Mouse (Mus musculus) lung, postnatal 0 days (tissue): ENCODE measurements at regions not wholly inside any gene's neighbourhood (a gene's known extent, or its start where the extent isn't known, plus 50 kb on each side); places are given as distances from the start of the nearest gene placed in this dataset.

Experiments used
- ATAC-seq: fragments of 200-750 bp; cut with Nextera tagmentation; 2 replicates; pipeline ENCODE4 v1.8.0; 2017; ENCODE audit warnings: moderate library complexity
- DNase-seq: peaks from one replicate; pipeline ENCODE4 v3.0.0-alpha.2; 2016; ENCODE audit warnings: low spot score
- H3K27ac ChIP-seq: fragments of 300-500 bp; sonication (generic); 2 replicates; pipeline ENCODE4 v1.5.1; 2014; ENCODE audit warnings: antibody characterized with exemption, mild to moderate bottlenecking, low read length, mixed read lengths
- H3K27me3 ChIP-seq: fragments of 300-500 bp; sonication (generic); replicated peaks from 2 replicates; pipeline ENCODE4 v1.6.1; 2014; ENCODE audit warnings: low read length, mixed read lengths; ENCODE audit not compliant: insufficient read depth
- H3K36me3 ChIP-seq: fragments of 300-500 bp; sonication (generic); 2 replicates; pipeline ENCODE4 v1.6.1; 2014; ENCODE audit warnings: low read length, mixed read lengths; ENCODE audit not compliant: insufficient read depth
- H3K4me1 ChIP-seq: fragments of 300-500 bp; sonication (generic); 2 replicates; pipeline ENCODE4 v1.6.1; 2014; ENCODE audit warnings: antibody characterized with exemption, low read depth, low read length, mixed read lengths; ENCODE audit not compliant: insufficient read depth
- H3K4me2 ChIP-seq: fragments of 300-500 bp; sonication (generic); replicated peaks from 2 replicates; pipeline ENCODE4 v1.6.1; 2014; ENCODE audit warnings: low read depth, mild to moderate bottlenecking, low read length, moderate library complexity, mixed read lengths
- H3K4me3 ChIP-seq: fragments of 300-500 bp; sonication (generic); 2 replicates; pipeline ENCODE4 v1.5.1; 2014; ENCODE audit warnings: low read depth, low read length
- H3K9ac ChIP-seq: fragments of 300-500 bp; sonication (generic); replicated peaks from 2 replicates; pipeline ENCODE4 v1.6.1; 2014; ENCODE audit warnings: low read depth, mild to moderate bottlenecking
- H3K9me3 ChIP-seq: fragments of 300-500 bp; sonication (generic); 2 replicates; pipeline ENCODE4 v1.6.1; 2016; ENCODE audit warnings: low read length, mixed read lengths
- CTCF ChIP-seq: IDR thresholded peaks from 2 replicates; pipeline ENCODE4 v1.5.1; 2016; ENCODE audit warnings: antibody characterized with exemption, mild to moderate bottlenecking
- EP300 ChIP-seq: IDR thresholded peaks from 2 replicates; pipeline ENCODE4 v1.6.1; 2016; ENCODE audit warnings: antibody characterized with exemption, mild to moderate bottlenecking, control low read depth
- WGBS: fragments of 180-500 bp; shearing (Covaris S2); extraction: QIAGEN DNeasy Blood & Tissue Kit; methylation state at CpG from one replicate; pipeline ENCODE4 v1.1.7; 2014; 5-methylcytosine and 5-hydroxymethylcytosine counted together

DNA sequence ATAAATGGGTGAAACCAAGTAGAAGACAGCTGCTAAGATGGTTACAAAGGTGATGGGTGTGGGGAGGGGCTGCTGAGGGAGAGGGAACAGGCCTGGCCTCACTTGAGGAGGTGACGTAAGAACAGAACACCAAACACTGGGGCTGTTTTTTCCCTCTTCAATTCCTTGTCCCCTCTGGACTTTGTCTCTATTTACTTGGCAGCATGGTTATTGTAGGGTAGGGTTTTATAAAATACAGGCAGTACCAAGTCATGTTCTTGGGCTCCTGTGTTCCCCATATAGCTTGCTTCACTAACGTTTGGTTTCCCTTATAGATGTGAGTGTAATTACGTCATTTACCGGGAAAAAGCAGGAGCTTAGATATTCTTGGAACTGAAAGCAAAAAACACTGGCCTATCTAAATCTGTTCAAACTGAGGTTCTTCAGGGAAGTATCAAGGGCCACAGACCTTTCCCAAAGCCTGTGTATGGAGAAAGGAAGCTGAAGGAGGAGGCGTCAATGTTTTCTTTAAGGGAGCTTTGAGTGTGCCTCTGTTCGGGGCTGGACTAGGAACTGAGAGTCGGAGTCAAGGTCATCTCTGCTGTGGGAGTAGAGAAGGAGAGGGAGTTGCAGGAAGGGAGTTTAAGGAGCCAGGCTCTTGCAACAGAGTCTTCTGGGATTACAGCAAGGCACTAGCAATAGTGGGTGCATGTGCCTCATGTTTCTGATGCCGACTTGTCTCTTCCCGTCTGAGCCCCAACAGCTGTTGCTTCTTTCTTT, 85.1 kb upstream of the Atp1b1 start:
- peak; percentile 78 for ATAC-seq
- no peak overlapping the region for H3K9ac ChIP-seq
- TF ChIP-seq EP300 (0 out of 2 replicates have a peak, but pooled peaks have one; percentile 13), CTCF (no peak)

DNA sequence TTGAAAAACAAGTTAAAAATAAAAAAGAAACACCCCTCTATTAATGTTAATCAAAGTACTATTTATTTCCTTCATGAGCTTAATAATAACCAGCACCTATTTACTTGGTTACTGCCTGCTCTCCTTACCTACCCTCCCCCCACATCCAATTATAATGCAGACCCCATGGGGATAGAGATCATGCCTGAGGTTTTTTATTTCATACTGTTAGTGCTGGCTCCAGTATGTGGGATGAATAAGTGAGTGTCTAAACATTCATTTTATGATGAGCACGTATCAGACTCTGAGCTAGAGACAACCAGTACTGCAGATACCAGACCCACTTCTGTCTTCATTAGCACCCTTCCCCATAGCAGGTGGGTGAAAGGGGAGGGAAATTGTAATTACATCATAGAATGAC, 83.6 kb upstream of the Atp1b1 start:
- Histone ChIP-seq H3K4me1 (0 out of 2 replicates have a peak, but pooled peaks cover 4% of the 10 kb centered on the region), H3K9me3 (no peaks in the 10 kb centered on the region), H3K9ac (no peak overlapping the region), H3K27ac (no peak overlapping the region), H3K4me2 (no peak overlapping the region), H3K36me3 (no peaks in the 10 kb centered on the region), H3K4me3 (no peak overlapping the region), H3K27me3 (no peaks in the 10 kb centered on the region)
- WGBS: 79% methylated on average over 1 of the region's 1 CpGs
- no peak for ATAC-seq
- DNase-seq: no peak
- no peak for TF ChIP-seq CTCF
- TF ChIP-seq EP300: no peak

More for the DNA sequence above, 85.1 kb upstream of the Atp1b1 start:
- 31% methylated on average over 9 of the region's 9 CpGs for WGBS
- H3K4me3 ChIP-seq: no peak overlapping the region
- peak; percentile 81 for DNase-seq
- H3K4me2 ChIP-seq: no peak overlapping the region
- no peaks in the 10 kb centered on the region for H3K27me3 ChIP-seq
- H3K36me3 ChIP-seq: no peaks in the 10 kb centered on the region
- peak overlapping the region; percentile 44; the same call in 1 of the 2 replicates for H3K27ac ChIP-seq
- H3K4me1 ChIP-seq: 0 out of 2 replicates have a peak, but pooled peaks cover 4% of the 10 kb centered on the region
- no peaks in the 10 kb centered on the region for H3K9me3 ChIP-seq

DNA sequence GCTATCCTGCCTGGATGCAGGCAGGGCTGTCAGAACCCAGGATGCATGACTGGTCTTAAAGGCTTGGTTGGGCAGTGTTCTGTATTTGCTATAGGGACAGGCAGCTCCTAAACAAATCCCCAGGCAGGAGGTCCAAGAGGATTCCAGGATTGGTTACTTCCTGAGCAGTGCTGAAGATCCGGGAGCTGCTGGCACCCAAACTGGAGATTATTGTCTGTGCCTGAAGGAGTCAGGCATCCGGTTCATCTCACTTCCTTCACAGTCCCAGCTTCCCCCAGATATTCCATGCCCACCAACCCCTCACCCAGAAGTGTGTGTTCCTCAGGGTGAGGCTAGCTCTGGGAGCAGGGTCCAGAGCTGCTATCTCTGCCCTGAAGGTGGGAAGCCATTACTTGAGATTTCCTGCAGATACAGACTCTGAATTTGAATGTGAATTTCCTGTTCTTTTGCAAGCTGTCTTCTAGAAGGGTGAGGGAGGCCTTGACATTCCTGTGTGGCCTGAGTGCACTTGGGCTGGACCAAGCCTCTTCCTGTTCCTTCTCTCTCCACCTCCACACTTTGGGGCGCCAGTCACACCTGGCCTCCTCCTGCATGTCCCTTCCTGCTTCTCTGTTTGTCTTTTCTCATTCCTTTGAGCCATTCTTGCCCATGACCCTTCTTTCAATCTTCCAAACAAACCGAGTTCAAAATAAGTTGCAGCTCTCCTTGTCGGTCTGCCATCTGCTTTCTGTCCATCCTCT, 80.3 kb upstream of the Atp1b1 start:
- H3K27me3 ChIP-seq: no peaks in the 10 kb centered on the region
- 0 out of 2 replicates have a peak, but pooled peaks cover 4% of the 10 kb centered on the region for H3K4me1 ChIP-seq
- H3K27ac ChIP-seq: 0 out of 2 replicates have a peak overlapping the region, but pooled peaks have one; percentile 1
- ATAC-seq (peak; percentile 73), DNase-seq (peak; percentile 72)
- no peak overlapping the region for H3K9ac ChIP-seq
- H3K4me2 ChIP-seq: no peak overlapping the region
- no peak overlapping the region for H3K4me3 ChIP-seq
- no peaks in the 10 kb centered on the region for H3K9me3 ChIP-seq
- no peaks in the 10 kb centered on the region for H3K36me3 ChIP-seq
- 62% methylated on average over 5 of the region's 5 CpGs for WGBS
- TF ChIP-seq CTCF (no peak), EP300 (no peak)

DNA sequence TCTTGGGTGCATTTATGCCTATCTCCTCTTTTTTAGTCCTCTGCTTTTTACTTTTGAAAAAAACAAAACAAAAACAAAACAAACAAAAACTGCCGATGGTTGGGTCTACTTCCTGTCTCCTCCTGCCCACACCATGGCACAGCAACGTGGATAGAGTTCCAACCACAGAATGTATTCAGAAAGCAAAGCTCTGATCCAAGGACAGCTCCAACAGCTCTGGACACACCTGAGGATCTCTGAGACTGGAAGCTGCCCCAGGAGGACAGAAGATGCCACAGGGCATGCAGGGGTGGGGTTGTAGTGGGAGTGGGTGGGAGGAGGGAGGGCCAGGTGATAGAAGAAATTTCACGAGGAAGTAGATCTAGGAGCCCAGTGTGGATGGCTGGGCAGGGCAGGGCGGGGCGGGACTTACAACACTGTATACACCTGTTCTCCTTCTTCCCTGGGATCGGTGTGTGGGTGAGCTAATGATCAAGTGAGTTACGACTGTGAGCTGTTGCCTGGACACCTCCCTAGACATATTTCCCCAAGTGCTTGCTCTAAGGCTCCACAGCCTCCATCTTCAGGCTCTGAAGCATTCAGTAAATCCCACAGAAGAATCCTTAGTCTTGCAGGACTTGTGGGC, 79.3 kb upstream of the Atp1b1 start:
- H3K9me3 ChIP-seq: no peaks in the 10 kb centered on the region
- H3K4me3 ChIP-seq: no peak overlapping the region
- 56% methylated on average over 7 of the region's 7 CpGs for WGBS
- ATAC-seq: peak; percentile 57
- no peak overlapping the region for H3K4me2 ChIP-seq
- H3K27ac ChIP-seq: no peak overlapping the region
- no peaks in the 10 kb centered on the region for H3K36me3 ChIP-seq
- no peak for TF ChIP-seq EP300
- no peak for TF ChIP-seq CTCF
- H3K9ac ChIP-seq: no peak overlapping the region
- H3K4me1 ChIP-seq: 0 out of 2 replicates have a peak, but pooled peaks cover 4% of the 10 kb centered on the region
- H3K27me3 ChIP-seq: no peaks in the 10 kb centered on the region
- DNase-seq: peak; percentile 53

DNA sequence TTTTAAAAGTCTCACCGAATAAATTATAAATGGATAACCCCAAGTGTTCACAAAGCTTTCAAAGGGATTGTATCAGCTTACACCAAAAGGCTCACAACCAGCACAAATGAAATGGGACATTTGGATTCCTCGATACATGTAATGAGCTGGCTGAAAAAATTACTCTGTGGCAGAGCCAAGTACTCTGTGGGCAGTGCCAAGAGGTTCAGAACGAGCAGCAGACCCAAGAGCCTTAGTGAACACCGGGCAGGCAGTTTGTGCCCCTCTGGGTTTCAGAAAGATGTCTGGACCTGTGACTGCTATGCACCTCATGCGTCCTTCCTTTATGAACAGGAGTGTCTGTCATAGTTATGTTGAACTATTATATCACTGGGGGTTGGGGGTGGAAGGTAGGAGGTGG, 74.0 kb upstream of the Atp1b1 start:
- TF ChIP-seq CTCF (no peak), EP300 (no peak)
- no peak overlapping the region for H3K9ac ChIP-seq
- no peak overlapping the region for H3K4me3 ChIP-seq
- H3K9me3 ChIP-seq: no peaks in the 10 kb centered on the region
- no peaks in the 10 kb centered on the region for H3K36me3 ChIP-seq
- WGBS: 78% methylated on average over 5 of the region's 5 CpGs
- no peaks in the 10 kb centered on the region for H3K27me3 ChIP-seq
- H3K27ac ChIP-seq: no peak overlapping the region
- DNase-seq (no peak), ATAC-seq (no peak)
- H3K4me1 ChIP-seq: no peaks in the 10 kb centered on the region
- no peak overlapping the region for H3K4me2 ChIP-seq

DNA sequence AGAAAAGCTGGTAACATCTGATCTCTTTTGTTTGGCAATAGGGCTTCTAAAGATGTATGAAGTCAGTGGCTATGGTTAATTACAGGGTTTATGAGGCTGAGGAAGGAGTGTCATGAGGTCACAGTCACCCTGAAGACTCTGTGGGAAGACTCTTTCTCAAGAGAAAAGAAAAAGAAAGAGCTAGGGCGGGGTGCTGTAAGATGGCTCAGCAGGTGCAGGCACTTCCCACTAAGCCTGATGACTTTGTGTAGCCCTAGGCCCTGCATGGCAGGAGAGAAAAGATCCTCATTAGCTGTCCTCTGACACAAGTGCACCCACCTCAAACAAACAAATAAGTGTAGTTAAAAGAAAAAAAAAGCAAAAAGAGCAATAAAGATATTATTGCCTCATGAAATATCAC, 73.6 kb upstream of the Atp1b1 start:
- H3K27ac ChIP-seq: no peak overlapping the region
- DNase-seq (no peak), ATAC-seq (no peak)
- H3K4me1 ChIP-seq: no peaks in the 10 kb centered on the region
- no peaks in the 10 kb centered on the region for H3K36me3 ChIP-seq
- WGBS: 71% methylated on average over 1 of the region's 1 CpGs
- H3K9me3 ChIP-seq: no peaks in the 10 kb centered on the region
- TF ChIP-seq EP300 (no peak), CTCF (no peak)
- H3K27me3 ChIP-seq: no peaks in the 10 kb centered on the region
- H3K4me2 ChIP-seq: no peak overlapping the region
- no peak overlapping the region for H3K4me3 ChIP-seq
- H3K9ac ChIP-seq: no peak overlapping the region
